Mouse (Mus musculus) forebrain, embryonic 15.5 days (tissue): Measurements from ENCODE around the gene Fndc10. TPM values are rescaled to one million over a fixed set of nuclear protein-coding genes. Genes with fewer than 3 reads are reported as not detected.

Experiments
- ATAC-seq: fragments of 200-750 bp; cut with Nextera tagmentation; replicated peaks from 2 replicates; pipeline ENCODE4 v1.8.0; 2017; ENCODE audit warnings: mild to moderate bottlenecking, moderate TSS enrichment, moderate library complexity
- H3K27ac ChIP-seq: fragments of 300-500 bp; sonication (generic); replicated peaks from 2 replicates; pipeline ENCODE4 v1.5.1; 2015; ENCODE audit warnings: mild to moderate bottlenecking, inconsistent platforms
- H3K27me3 ChIP-seq: fragments of 300-500 bp; sonication (generic); 2 replicates; pipeline ENCODE4 v1.6.1; 2015; ENCODE audit warnings: inconsistent platforms
- H3K36me3 ChIP-seq: fragments of 300-500 bp; sonication (generic); 2 replicates; pipeline ENCODE4 v1.6.1; 2015; ENCODE audit warnings: mild to moderate bottlenecking, inconsistent platforms
- H3K4me1 ChIP-seq: fragments of 300-500 bp; sonication (generic); 2 replicates; pipeline ENCODE4 v1.6.1; 2015; ENCODE audit warnings: inconsistent platforms
- H3K4me2 ChIP-seq: fragments of 300-500 bp; sonication (generic); replicated peaks from 2 replicates; pipeline ENCODE4 v1.6.1; 2015; ENCODE audit warnings: mild to moderate bottlenecking, inconsistent platforms
- H3K4me3 ChIP-seq: fragments of 300-500 bp; sonication (generic); 2 replicates; pipeline ENCODE4 v1.5.1; 2015; ENCODE audit warnings: mild to moderate bottlenecking, inconsistent platforms
- H3K9ac ChIP-seq: fragments of 300-500 bp; sonication (generic); replicated peaks from 2 replicates; pipeline ENCODE4 v1.6.1; 2015; ENCODE audit warnings: mild to moderate bottlenecking, inconsistent platforms
- H3K9me3 ChIP-seq: fragments of 300-500 bp; sonication (generic); 2 replicates; pipeline ENCODE4 v1.6.1; 2016; ENCODE audit warnings: inconsistent platforms
- WGBS: fragments of 180-500 bp; shearing (Covaris S2); methylation state at CpG from one replicate; pipeline ENCODE4 v1.1.7; 2015; ENCODE audit warnings: mixed read lengths; 5-methylcytosine and 5-hydroxymethylcytosine counted together
- polyA plus RNA-seq: library from polyadenylated mRNA; unstranded; fragments of >200 nt; fragmentation: Nextera tagmentation; extraction: Ambion mirVana; gene quantifications from 2 replicates; pipeline ENCODE4 v1.2.1, GENCODE M21; 2015

Gene Fndc10
- polyA plus RNA-seq, 1 experiment from 2014 or later: 8.2 TPM

DNA sequence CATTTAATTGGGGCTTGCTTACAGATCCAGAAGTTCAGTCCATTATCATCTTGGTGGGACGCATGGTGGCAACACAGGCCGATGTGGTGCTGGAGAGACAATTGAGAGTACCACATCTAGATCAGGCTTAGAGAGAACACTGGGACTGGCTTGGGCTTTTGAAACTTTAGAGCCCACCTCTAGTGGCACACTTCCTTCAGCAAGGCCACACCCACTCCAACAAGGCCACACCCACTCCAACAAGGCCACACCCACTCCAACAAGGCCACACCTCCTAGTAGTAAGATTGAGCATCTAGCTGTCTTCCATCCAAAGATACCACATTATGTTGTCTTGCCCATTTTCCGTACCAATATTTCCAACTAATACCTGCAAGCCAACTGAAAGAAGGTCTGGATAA, 1.7 kb upstream of the Fndc10 start:
- Histone ChIP-seq H3K4me1 (peaks cover 28% of the 10 kb centered on the region), H3K36me3 (no peaks in the 10 kb centered on the region), H3K4me3 (no peak overlapping the region), H3K9ac (no peak overlapping the region), H3K27ac (no peak overlapping the region), H3K27me3 (peaks cover 5% of the 10 kb centered on the region; the same call in 1 of the 2 replicates), H3K9me3 (no peaks in the 10 kb centered on the region), H3K4me2 (no peak overlapping the region)
- no peak for ATAC-seq
- 96% methylated on average over 3 of the region's 3 CpGs for WGBS

DNA sequence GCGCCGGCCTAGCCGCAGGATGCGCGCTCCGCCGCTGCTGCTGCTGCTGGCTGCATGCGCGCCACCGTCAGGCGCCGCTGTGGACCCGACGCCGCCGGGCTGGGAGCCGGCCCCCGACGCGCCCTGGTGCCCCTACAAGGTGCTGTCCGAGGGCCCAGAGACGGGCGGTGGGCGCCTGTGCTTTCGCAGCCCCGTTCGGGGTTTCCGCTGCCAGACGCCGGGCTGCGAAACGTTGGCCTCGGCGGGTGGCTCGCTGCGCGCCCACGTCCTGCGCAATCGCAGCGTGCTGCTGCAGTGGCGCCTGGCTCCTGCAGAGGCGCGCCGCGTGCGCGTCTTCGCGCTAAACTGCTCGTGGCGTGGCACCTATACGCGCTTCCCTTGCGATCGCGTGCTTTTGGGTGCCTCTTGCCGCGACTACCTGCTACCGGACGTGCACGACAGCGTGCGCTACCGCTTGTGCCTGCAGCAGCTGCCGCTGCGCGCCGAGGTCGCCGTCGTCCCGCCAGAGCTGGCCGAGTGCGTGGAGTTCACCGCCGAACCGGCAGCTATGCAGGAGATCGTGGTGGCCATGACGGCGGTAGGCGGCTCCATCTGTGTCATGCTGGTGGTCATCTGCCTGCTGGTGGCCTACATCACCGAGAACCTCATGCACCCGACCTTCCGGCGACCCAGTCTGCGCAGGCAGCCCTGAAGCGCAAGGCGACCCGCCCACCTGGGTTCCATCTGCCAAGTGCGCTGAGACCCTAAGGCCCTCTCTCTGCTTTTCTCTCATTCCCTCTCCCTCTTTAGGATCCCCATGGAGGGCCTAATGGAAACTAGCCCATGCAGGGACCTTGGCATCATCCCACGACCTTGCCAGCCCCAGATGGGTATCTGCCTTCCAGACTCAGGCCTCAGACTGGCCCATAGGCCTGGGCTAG, 600 bp downstream of the Fndc10 start:
- Histone ChIP-seq H3K4me3 (peak overlapping the region; percentile 69), H3K4me1 (peaks cover 28% of the 10 kb centered on the region), H3K36me3 (no peaks in the 10 kb centered on the region), H3K27me3 (peaks cover 5% of the 10 kb centered on the region; the same call in 1 of the 2 replicates), H3K27ac (peak overlapping the region; percentile 89), H3K4me2 (peak overlapping the region; percentile 58), H3K9me3 (no peaks in the 10 kb centered on the region), H3K9ac (peak overlapping the region; percentile 69)
- WGBS: under 1% methylated on average over 85 of the region's 92 CpGs
- peak; percentile 87 for ATAC-seq

DNA sequence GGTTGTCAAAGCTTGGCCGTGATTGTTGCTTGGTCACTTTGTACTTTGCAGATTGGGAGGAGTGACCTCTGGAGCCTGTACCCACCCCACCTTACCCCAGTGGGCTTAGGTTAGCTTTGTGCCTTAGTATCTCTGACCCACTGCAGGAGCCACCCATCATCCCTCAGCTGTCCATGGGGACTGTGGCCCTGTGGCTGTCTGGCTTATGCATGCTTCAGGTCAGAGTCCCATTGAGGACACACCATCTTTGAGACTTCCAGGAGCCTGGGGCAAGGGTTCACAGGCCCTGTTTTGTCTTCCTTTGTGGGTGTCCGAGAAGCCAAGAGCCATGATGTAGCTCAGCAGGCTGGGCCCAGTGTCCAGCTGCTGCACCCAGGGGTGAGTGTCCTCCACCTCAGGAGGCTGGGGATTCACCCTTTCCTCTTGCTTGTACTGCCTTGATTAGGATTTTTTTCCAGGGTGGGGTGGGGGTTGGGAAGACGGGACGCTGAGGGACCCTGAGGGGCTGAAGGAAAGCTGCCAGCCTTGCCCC, 1.5 kb downstream of the Fndc10 start:
- H3K9ac ChIP-seq: peak overlapping the region; percentile 69
- WGBS: 77% methylated on average over 4 of the region's 4 CpGs
- peak overlapping the region; percentile 69 for H3K4me3 ChIP-seq
- H3K4me1 ChIP-seq: peaks cover 28% of the 10 kb centered on the region
- ATAC-seq: no peak
- no peak overlapping the region for H3K27ac ChIP-seq
- H3K4me2 ChIP-seq: peak overlapping the region; percentile 58
- peaks cover 5% of the 10 kb centered on the region; the same call in 1 of the 2 replicates for H3K27me3 ChIP-seq
- H3K9me3 ChIP-seq: no peaks in the 10 kb centered on the region
- no peaks in the 10 kb centered on the region for H3K36me3 ChIP-seq

DNA sequence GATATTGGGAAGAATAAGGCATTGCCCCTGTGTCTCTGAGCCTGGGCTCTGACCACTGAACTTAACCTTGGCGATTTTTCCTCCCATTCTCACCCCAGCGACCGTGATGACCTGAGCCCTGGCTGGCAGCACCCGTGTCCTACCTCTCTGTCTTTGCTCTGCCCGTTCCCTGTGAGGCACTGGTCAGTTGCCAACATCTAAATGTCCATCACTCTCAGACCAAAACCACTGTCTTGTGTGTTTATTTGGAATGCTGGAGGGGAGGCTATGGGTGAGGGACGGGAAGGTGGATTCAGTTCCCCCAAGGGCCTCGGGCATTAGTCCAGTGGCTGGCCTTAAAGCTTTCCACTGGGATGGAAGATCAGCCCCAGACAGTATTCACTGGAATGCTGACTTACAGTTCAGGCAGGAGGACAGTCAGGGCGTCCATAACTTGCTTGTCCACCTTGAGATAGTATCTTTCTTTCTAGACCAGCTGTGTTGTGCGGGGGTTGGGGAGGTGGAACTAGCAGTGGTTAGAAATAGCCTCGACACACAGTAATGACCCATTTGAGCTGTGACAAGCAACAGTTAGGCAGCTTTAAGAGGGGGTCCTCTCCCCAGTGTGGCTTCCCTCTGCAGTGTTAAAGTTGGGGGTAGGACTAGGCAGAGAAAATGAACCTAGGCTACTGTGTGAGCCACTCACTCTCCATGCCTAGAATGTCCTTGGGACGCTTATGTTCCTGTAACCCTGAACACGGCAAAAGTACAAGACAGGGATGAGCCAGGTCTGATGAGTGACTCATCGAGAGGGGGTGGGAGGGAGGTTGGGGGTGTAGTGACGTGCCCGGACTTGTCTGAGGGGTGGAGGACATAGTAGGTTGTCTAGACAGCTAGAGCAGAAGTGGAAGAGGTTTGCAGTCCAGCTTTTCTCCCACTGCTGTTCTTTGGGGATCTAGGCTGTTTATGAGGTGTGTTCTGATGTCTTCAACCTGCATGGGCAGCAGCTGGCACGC, 2.4 kb downstream of the Fndc10 start:
- Histone ChIP-seq H3K36me3 (no peaks in the 10 kb centered on the region), H3K4me2 (peak overlapping the region; percentile 58), H3K4me3 (peak overlapping the region; percentile 69; the same call in 1 of the 2 replicates), H3K27me3 (peaks cover 5% of the 10 kb centered on the region; the same call in 1 of the 2 replicates), H3K9me3 (no peaks in the 10 kb centered on the region), H3K27ac (no peak overlapping the region), H3K9ac (no peak overlapping the region), H3K4me1 (peaks cover 24% of the 10 kb centered on the region)
- ATAC-seq: no peak
- WGBS: 83% methylated on average over 16 of the region's 16 CpGs

DNA sequence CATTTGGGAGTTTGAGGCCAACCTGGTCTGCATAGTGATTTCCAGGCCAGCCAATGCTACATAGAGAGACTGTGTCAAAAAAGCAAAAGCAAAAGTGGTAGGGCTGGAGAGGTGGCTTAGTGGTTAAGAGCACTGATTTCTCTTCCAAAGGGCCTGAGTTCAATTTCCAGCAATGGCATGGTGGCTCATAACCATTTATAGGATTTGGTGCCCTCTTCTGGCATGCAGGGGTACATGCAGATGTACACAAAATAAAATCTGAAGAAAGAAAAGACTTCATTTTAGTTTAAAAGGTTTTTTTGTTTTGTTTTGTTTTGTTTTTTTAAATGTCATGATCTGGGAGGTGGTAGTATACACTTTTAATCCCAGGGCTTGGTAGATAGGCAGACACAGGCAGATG, 6.3 kb downstream of the Fndc10 start:
- Histone ChIP-seq H3K4me2 (no peak overlapping the region), H3K27me3 (peaks cover 2% of the 10 kb centered on the region; the same call in 1 of the 2 replicates), H3K4me3 (no peak overlapping the region), H3K9me3 (no peaks in the 10 kb centered on the region), H3K27ac (no peak overlapping the region), H3K4me1 (peaks cover 22% of the 10 kb centered on the region), H3K9ac (no peak overlapping the region), H3K36me3 (no peaks in the 10 kb centered on the region)
- no peak for ATAC-seq

DNA sequence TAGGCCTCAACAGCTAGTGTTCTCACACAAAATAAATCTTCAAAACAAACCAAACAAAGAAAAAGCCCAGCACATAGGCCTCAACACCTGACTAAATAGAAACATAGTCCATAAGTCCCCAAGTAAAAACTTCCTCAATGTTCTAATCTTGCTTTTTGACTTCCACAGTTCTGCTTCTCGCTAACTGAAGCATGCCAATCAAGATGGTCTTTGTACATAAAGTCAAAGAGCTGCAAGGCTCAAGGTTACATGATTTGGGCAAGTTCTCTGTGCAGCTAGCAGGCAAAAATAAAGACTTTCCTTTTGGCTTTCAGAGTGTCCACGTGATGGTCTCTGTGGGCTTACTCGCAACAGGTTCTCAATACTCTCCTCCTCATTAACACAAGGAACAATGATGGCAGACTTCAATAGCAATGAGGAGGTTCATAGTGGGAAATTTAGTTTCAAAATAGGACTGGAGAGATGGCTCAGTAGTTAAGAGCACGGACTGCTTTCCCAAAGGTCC, 9.3 kb downstream of the Fndc10 start:
- 93% methylated on average over 4 of the region's 4 CpGs for WGBS
- no peak for ATAC-seq
- Histone ChIP-seq H3K9me3 (no peaks in the 10 kb centered on the region), H3K4me3 (no peak overlapping the region), H3K9ac (no peak overlapping the region), H3K4me1 (peaks cover 25% of the 10 kb centered on the region), H3K27me3 (no peaks in the 10 kb centered on the region), H3K36me3 (no peaks in the 10 kb centered on the region), H3K27ac (no peak overlapping the region), H3K4me2 (no peak overlapping the region)

DNA sequence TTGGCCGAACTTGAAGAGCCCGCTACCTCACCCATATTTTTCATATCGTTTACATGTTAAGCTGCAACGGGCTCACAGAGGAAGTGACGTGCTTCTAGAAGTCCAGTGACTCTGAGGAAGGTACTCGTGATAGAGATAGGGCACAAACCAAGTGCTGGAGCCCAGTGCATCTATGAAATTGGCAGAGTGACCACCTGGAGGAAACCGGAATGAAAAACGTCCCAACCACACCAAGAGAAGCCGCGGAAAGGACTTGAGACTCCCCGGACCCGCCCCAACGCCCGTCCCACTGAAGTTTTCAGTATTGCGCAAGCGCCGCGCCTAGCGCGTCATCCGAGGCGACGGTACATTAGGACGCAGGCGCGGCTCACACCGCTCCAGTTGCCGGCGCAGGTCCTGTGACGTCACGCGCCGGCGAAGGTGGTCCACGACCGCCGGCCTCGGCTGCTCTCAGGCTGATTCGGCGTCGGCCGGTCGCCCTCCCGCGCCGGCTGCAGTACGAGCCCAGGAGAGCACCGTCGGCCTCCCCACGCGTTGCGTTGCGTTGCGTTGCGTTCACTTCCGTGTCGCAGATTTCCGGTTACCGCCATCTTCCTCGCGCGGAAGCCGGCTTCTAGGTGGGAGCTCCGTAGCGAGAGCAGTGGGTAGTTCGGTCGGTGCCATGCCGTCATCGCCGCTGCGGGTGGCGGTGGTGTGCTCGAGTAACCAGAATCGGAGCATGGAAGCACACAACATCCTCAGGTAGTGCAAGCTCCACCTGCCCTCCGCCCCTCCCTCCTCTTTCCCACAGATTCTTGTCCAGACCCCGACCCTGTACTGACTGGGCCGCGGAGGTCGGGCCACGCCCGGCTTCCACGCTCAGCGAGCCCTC, 10.8 kb downstream of the Fndc10 start, which contains the start of gene Ssu72:
Gene Ssu72 (plus strand): TSS at position 80 of the 871 bp plus-strand sequence.
- H3K4me3 ChIP-seq: peak within 1 kb of the TSS; percentile 98
- peak within 1 kb of the TSS; percentile 68 for H3K4me2 ChIP-seq
- H3K36me3 ChIP-seq: no peaks in the 10 kb centered on the region
- peak; percentile 96 for ATAC-seq
- H3K27me3 ChIP-seq: no peaks in the 10 kb centered on the region
- H3K27ac ChIP-seq: peak within 1 kb of the TSS; percentile 96
- H3K9ac ChIP-seq: peak within 1 kb of the TSS; percentile 87
- peaks cover 25% of the 10 kb centered on the region for H3K4me1 ChIP-seq
- H3K9me3 ChIP-seq: no peaks in the 10 kb centered on the region
- under 1% methylated on average over 70 of the region's 83 CpGs for WGBS

DNA sequence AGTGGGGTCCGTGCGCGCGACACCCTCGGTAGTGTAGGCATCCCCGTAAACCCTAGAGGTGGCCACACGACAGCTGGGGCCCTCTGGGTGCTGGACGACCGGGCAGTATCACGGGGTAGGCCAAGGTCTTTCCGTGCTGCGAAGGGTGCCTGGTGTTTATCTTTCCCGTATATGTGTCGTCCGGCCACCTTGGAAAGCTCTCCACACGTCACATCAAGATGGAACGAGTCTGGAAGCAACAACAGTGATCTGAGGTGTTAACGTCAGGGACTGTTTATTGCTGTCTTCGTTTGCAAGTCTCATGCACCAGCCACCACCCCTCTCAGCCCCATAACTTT, 11.4 kb downstream of the Fndc10 start:
- Histone ChIP-seq H3K36me3 (no peaks in the 10 kb centered on the region), H3K9me3 (no peaks in the 10 kb centered on the region), H3K4me2 (peak overlapping the region; percentile 68), H3K9ac (peak overlapping the region; percentile 87), H3K27ac (peak overlapping the region; percentile 96), H3K27me3 (no peaks in the 10 kb centered on the region), H3K4me3 (peak overlapping the region; percentile 98), H3K4me1 (peaks cover 31% of the 10 kb centered on the region)
- no peak for ATAC-seq
- WGBS: 0% methylated on average over 19 of the region's 19 CpGs

DNA sequence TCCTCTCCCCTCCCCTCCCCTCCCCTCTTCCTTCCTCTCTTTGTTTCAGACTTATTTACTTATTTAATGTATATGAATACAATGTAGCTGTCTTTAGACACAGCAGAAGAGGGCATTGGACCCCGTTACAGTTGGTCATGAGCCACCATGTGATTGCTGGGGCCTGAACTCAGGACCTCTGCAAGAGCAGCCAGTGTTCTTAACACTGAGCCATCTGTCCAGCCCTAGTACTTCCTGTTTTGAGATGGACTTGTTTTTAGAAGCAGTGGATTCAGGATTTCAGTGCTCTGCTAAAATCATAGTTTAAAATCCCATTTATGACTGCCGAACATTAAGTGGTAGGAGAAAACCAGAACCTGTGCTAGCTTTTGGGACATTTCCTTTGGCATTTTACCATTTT, 14.4 kb downstream of the Fndc10 start:
- H3K4me1 ChIP-seq: peaks cover 34% of the 10 kb centered on the region
- H3K27me3 ChIP-seq: no peaks in the 10 kb centered on the region
- ATAC-seq: no peak
- H3K4me3 ChIP-seq: no peak overlapping the region
- H3K27ac ChIP-seq: no peak overlapping the region; the same call in 1 of the 2 replicates
- WGBS: 83% methylated on average over 2 of the region's 2 CpGs
- no peaks in the 10 kb centered on the region for H3K36me3 ChIP-seq
- H3K4me2 ChIP-seq: no peak overlapping the region
- H3K9me3 ChIP-seq: no peaks in the 10 kb centered on the region
- H3K9ac ChIP-seq: no peak overlapping the region

DNA sequence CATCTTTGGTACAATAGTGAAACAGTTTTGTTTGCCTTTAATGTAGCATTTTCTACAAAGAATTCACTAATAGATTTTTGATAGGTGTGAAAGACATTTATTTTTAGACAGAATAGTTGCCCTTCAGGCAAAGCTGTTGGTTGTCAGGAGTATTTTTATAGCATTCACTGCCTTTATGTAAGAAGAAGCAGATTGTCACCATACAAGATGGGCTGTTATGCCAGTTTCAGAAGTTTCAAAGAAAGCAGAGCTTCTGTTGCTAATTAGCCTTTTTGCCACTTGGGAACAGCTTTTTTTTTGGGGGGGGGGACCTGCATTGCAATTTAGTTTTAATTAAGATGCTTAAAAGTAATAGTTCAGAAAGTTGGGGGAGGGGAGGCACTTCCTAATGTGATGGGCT, 14.8 kb downstream of the Fndc10 start:
- H3K4me3 ChIP-seq: no peak overlapping the region

More for the DNA sequence above, 14.8 kb downstream of the Fndc10 start:
- no peak for ATAC-seq
- Histone ChIP-seq H3K9ac (no peak overlapping the region), H3K4me1 (peaks cover 30% of the 10 kb centered on the region), H3K36me3 (no peaks in the 10 kb centered on the region), H3K27me3 (no peaks in the 10 kb centered on the region), H3K4me2 (no peak overlapping the region), H3K9me3 (no peaks in the 10 kb centered on the region), H3K27ac (no peak overlapping the region; the same call in 1 of the 2 replicates)
